In genomic region chr19:4036327-4037045, GRCm38 (mm10) we compare ENCODE assay signal across 10 mouse cellular contexts. TPM values are rescaled to one million over a fixed set of nuclear protein-coding genes. Genes with fewer than 3 reads are reported as not detected.
DNase-seq lines count a peak whose midpoint lies in the region; ATAC-seq lines count a peak whose summit lies in the region.
"Had no signal": no experiment of that assay in that cellular context is flagged by ENCODE, and none has a peak within 500 bp of the region (broad histone marks: within the 10 kb centered on the region; RNA-seq: fewer than 3 reads in every experiment).

No protein-coding gene starts in this region.

- H3K27ac ChIP-seq in forebrain, embryonic 13.5 days = no peak overlapping the region
- no peak overlapping the region for H3K27ac ChIP-seq in forebrain, embryonic 15.5 days (replicated peaks)
- H3K27ac ChIP-seq in hindbrain, embryonic 14.5 days = no peak overlapping the region
- H3K27ac ChIP-seq in midbrain, embryonic 10.5 days (replicated peaks) = no peak overlapping the region

- 0 out of 2 replicates have a peak, but pooled peaks cover 4% of the 10 kb centered on the region for H3K36me3 ChIP-seq in forebrain, embryonic 13.5 days (ENCODE audit: poor library complexity, severe bottlenecking)
- H3K36me3 ChIP-seq in forebrain, embryonic 15.5 days = no peaks in the 10 kb centered on the region
- H3K36me3 ChIP-seq in hindbrain, embryonic 14.5 days (replicated peaks; ENCODE audit: control insufficient read depth, insufficient read depth) = no peaks in the 10 kb centered on the region
- peaks cover 12% of the 10 kb centered on the region for H3K36me3 ChIP-seq in midbrain, embryonic 10.5 days

- ATAC-seq in forebrain, embryonic 13.5 days = no peak
- ATAC-seq in forebrain, embryonic 15.5 days (replicated peaks) = no peak
- ATAC-seq in hindbrain, embryonic 14.5 days (ENCODE audit: low FRiP score) = no peak

- no peaks in the 10 kb centered on the region for H3K9me3 ChIP-seq in forebrain, embryonic 13.5 days (replicated peaks)
- no peaks in the 10 kb centered on the region for H3K9me3 ChIP-seq in forebrain, embryonic 15.5 days
- H3K9me3 ChIP-seq in hindbrain, embryonic 14.5 days (ENCODE audit: control insufficient read depth, low read length) = no peaks in the 10 kb centered on the region
- H3K9me3 ChIP-seq in midbrain, embryonic 10.5 days (replicated peaks) = no peaks in the 10 kb centered on the region

- no peak overlapping the region for H3K4me3 ChIP-seq in forebrain, embryonic 13.5 days
- no peak overlapping the region for H3K4me3 ChIP-seq in forebrain, embryonic 15.5 days
- no peak overlapping the region for H3K4me3 ChIP-seq in hindbrain, embryonic 14.5 days (replicated peaks; ENCODE audit: low read length)
- peak overlapping the region; percentile 23 for H3K4me3 ChIP-seq in midbrain, embryonic 10.5 days

- no peak overlapping the region for H3K9ac ChIP-seq in forebrain, embryonic 13.5 days
- H3K9ac ChIP-seq in forebrain, embryonic 15.5 days (replicated peaks) = no peak overlapping the region
- H3K9ac ChIP-seq in hindbrain, embryonic 14.5 days = no peak overlapping the region

- peak overlapping the region; percentile 16; the same call in 1 of the 2 replicates for H3K4me2 ChIP-seq in forebrain, embryonic 13.5 days
- H3K4me2 ChIP-seq in forebrain, embryonic 15.5 days (replicated peaks) = no peak overlapping the region
- H3K4me2 ChIP-seq in hindbrain, embryonic 14.5 days (replicated peaks) = peak overlapping the region; percentile 27

- peak; percentile 62 for DNase-seq in A20 (ENCODE audit: low read depth, low spot score)
- no peak for DNase-seq in hindbrain, embryonic 14.5 days (ENCODE audit: low spot score)
- DNase-seq in midbrain, embryonic 10.5 days (ENCODE audit: low spot score) = no peak
- DNase-seq in right cerebral cortex, postnatal 36 days (ENCODE audit: low spot score in 2 of 2) = no peak
- no peak for DNase-seq in frontal cortex, postnatal 25 days (ENCODE audit: low spot score in 2 of 2)
- DNase-seq in lung, postnatal 4 days = no peak
- DNase-seq: adrenal gland, postnatal 36 days; thymus, adult 18-20 months had no signal

- peaks cover 18% of the 10 kb centered on the region for H3K4me1 ChIP-seq in forebrain, embryonic 13.5 days
- peaks cover 17% of the 10 kb centered on the region for H3K4me1 ChIP-seq in forebrain, embryonic 15.5 days
- peaks cover 14% of the 10 kb centered on the region for H3K4me1 ChIP-seq in hindbrain, embryonic 14.5 days (replicated peaks; ENCODE audit: control insufficient read depth, insufficient read depth, low read length)
- peaks cover 27% of the 10 kb centered on the region for H3K4me1 ChIP-seq in midbrain, embryonic 10.5 days

- H3K27me3 ChIP-seq in forebrain, embryonic 13.5 days = no peaks in the 10 kb centered on the region
- H3K27me3 ChIP-seq in forebrain, embryonic 15.5 days = no peaks in the 10 kb centered on the region
- no peaks in the 10 kb centered on the region for H3K27me3 ChIP-seq in hindbrain, embryonic 14.5 days (ENCODE audit: control insufficient read depth, insufficient read depth, low read length)
- H3K27me3 ChIP-seq in midbrain, embryonic 10.5 days (ENCODE audit: low read depth, poor library complexity, severe bottlenecking) = no peaks in the 10 kb centered on the region

- WGBS in forebrain, embryonic 13.5 days = 88% methylated on average over 12 of the region's 12 CpGs
- WGBS in forebrain, embryonic 15.5 days = 84% methylated on average over 12 of the region's 12 CpGs
- WGBS in hindbrain, embryonic 14.5 days = 64% methylated on average over 12 of the region's 12 CpGs
- 78% methylated on average over 12 of the region's 12 CpGs for WGBS in midbrain, embryonic 10.5 days

RNA-seq across cellular contexts. Expression of gene Gstp1, which starts 1.3 kb away (rescaled TPM):
- polyA plus RNA-seq in forebrain, embryonic 13.5 days (2015; fragmentation: Nextera tagmentation; extraction: Ambion mirVana) = 390 and 392 TPM in 2 replicates
- polyA plus RNA-seq in forebrain, embryonic 15.5 days (2015; fragmentation: Nextera tagmentation; extraction: Ambion mirVana) = 421 and 426 TPM in 2 replicates
- polyA plus RNA-seq in hindbrain, embryonic 14.5 days (2014; fragmentation: Nextera tagmentation; extraction: Ambion mirVana) = 477 and 497 TPM in 2 replicates
- 400 and 417 TPM in 2 replicates for polyA plus RNA-seq in midbrain, embryonic 10.5 days (2016; fragmentation: Nextera tagmentation; extraction: Ambion mirVana)

RNA-seq across cellular contexts. Expression of gene Gstp2, which starts 9.3 kb away (rescaled TPM):
- 1.0 and 2.5 TPM in 2 replicates for polyA plus RNA-seq in forebrain, embryonic 13.5 days (2015; fragmentation: Nextera tagmentation; extraction: Ambion mirVana)
- polyA plus RNA-seq in forebrain, embryonic 15.5 days (2015; fragmentation: Nextera tagmentation; extraction: Ambion mirVana) = 1.3 and 4.6 TPM in 2 replicates
- polyA plus RNA-seq in hindbrain, embryonic 14.5 days (2014; fragmentation: Nextera tagmentation; extraction: Ambion mirVana) = 1.7 TPM in 1 of 2 replicates, not detected in the other
- 1.0 and 2.8 TPM in 2 replicates for polyA plus RNA-seq in midbrain, embryonic 10.5 days (2016; fragmentation: Nextera tagmentation; extraction: Ambion mirVana)

RNA-seq across cellular contexts. Expression of gene Gstp3, which starts 22.9 kb away (rescaled TPM):
- polyA plus RNA-seq in forebrain, embryonic 13.5 days (2015; fragmentation: Nextera tagmentation; extraction: Ambion mirVana) = not detected in 2 replicates
- not detected in 2 replicates for polyA plus RNA-seq in forebrain, embryonic 15.5 days (2015; fragmentation: Nextera tagmentation; extraction: Ambion mirVana)
- polyA plus RNA-seq in hindbrain, embryonic 14.5 days (2014; fragmentation: Nextera tagmentation; extraction: Ambion mirVana) = not detected in 2 replicates
- polyA plus RNA-seq in midbrain, embryonic 10.5 days (2016; fragmentation: Nextera tagmentation; extraction: Ambion mirVana) = 0.23 TPM in 1 of 2 replicates, not detected in the other

RNA-seq across cellular contexts. Expression of gene Ndufv1, which starts 23.9 kb away (rescaled TPM):
- 202 and 216 TPM in 2 replicates for polyA plus RNA-seq in forebrain, embryonic 13.5 days (2015; fragmentation: Nextera tagmentation; extraction: Ambion mirVana)
- polyA plus RNA-seq in forebrain, embryonic 15.5 days (2015; fragmentation: Nextera tagmentation; extraction: Ambion mirVana) = 225 and 228 TPM in 2 replicates
- polyA plus RNA-seq in hindbrain, embryonic 14.5 days (2014; fragmentation: Nextera tagmentation; extraction: Ambion mirVana) = 242 and 259 TPM in 2 replicates
- 188 and 207 TPM in 2 replicates for polyA plus RNA-seq in midbrain, embryonic 10.5 days (2016; fragmentation: Nextera tagmentation; extraction: Ambion mirVana)

RNA-seq across cellular contexts. Expression of gene Doc2g, which starts 33.4 kb away (rescaled TPM):
- polyA plus RNA-seq in forebrain, embryonic 13.5 days (2015; fragmentation: Nextera tagmentation; extraction: Ambion mirVana) = 5.5 and 5.7 TPM in 2 replicates
- polyA plus RNA-seq in forebrain, embryonic 15.5 days (2015; fragmentation: Nextera tagmentation; extraction: Ambion mirVana) = 9.0 and 11.1 TPM in 2 replicates
- 4.1 and 5.0 TPM in 2 replicates for polyA plus RNA-seq in hindbrain, embryonic 14.5 days (2014; fragmentation: Nextera tagmentation; extraction: Ambion mirVana)
- polyA plus RNA-seq in midbrain, embryonic 10.5 days (2016; fragmentation: Nextera tagmentation; extraction: Ambion mirVana) = 2.2 and 3.5 TPM in 2 replicates
